Mouse (Mus musculus): Measurements from ENCODE around the gene Flt3. TPM values are rescaled to one million over a fixed set of nuclear protein-coding genes. Genes with fewer than 3 reads are reported as not detected.

The Flt3 gene
- polyA plus RNA-seq, 1 experiment: 0.53 TPM

GRCm38 (mm10) chr5:147325931-147326330 lies 74.4 kb downstream of the Flt3 start:
- H3K4me1 ChIP-seq (ENCODE audit: control insufficient read depth, insufficient read depth, insufficient read length, low read length): no peaks in the 10 kb centered on the region
- no peak overlapping the region for H3K4me3 ChIP-seq (ENCODE audit: low read depth, low read length)
- TF ChIP-seq CTCF (IDR thresholded peaks at IDR 0.05; ENCODE audit: extremely low read depth, insufficient read length, insufficient replicate concordance, low read depth, low read length) (no peak), POLR2A (IDR thresholded peaks at IDR 0.05; ENCODE audit: low read depth, low read length) (no peak)
- H3K27me3 ChIP-seq (ENCODE audit: control insufficient read depth, insufficient read depth, low read length): no peaks in the 10 kb centered on the region
- 71% methylated on average over 11 of the region's 11 CpGs for WGBS
- no peak overlapping the region for H3K27ac ChIP-seq (ENCODE audit: insufficient read depth, low read depth, low read length)
- H3K36me3 ChIP-seq (ENCODE audit: control insufficient read depth, insufficient read depth, low read length): no peaks in the 10 kb centered on the region

GRCm38 (mm10) chr5:147323237-147323917 lies 76.9 kb downstream of the Flt3 start:
- 5% methylated on average over 17 of the region's 17 CpGs for WGBS
- Histone ChIP-seq H3K4me1 (ENCODE audit: control insufficient read depth, insufficient read depth, insufficient read length, low read length) (no peaks in the 10 kb centered on the region), H3K36me3 (ENCODE audit: control insufficient read depth, insufficient read depth, low read length) (no peaks in the 10 kb centered on the region), H3K4me3 (ENCODE audit: low read depth, low read length) (no peak overlapping the region), H3K27ac (ENCODE audit: insufficient read depth, low read depth, low read length) (no peak overlapping the region), H3K27me3 (ENCODE audit: control insufficient read depth, insufficient read depth, low read length) (no peaks in the 10 kb centered on the region)
- TF ChIP-seq POLR2A (IDR thresholded peaks at IDR 0.05; ENCODE audit: low read depth, low read length): no peak
- peak; percentile 85; the same call in 1 of the 2 replicates for TF ChIP-seq CTCF (IDR thresholded peaks at IDR 0.05; ENCODE audit: extremely low read depth, insufficient read length, insufficient replicate concordance, low read depth, low read length)

GRCm38 (mm10) chr5:147322183-147322582 lies 78.1 kb downstream of the Flt3 start, which contains the start of gene Urad:
Gene Urad, minus strand, starts transcription at chr5:147322440.
- Histone ChIP-seq H3K36me3 (ENCODE audit: control insufficient read depth, insufficient read depth, low read length) (no peaks in the 10 kb centered on the region), H3K4me1 (ENCODE audit: control insufficient read depth, insufficient read depth, insufficient read length, low read length) (peaks cover 5% of the 10 kb centered on the region; the same call in 1 of the 2 replicates), H3K4me3 (ENCODE audit: low read depth, low read length) (no peak within 1 kb of the TSS), H3K27me3 (ENCODE audit: control insufficient read depth, insufficient read depth, low read length) (no peaks in the 10 kb centered on the region; the same call in 1 of the 2 replicates), H3K27ac (ENCODE audit: insufficient read depth, low read depth, low read length) (no peak within 1 kb of the TSS)
- 58% methylated on average over 8 of the region's 8 CpGs for WGBS
- no peak for TF ChIP-seq POLR2A (IDR thresholded peaks at IDR 0.05; ENCODE audit: low read depth, low read length)
- no peak for TF ChIP-seq CTCF (IDR thresholded peaks at IDR 0.05; ENCODE audit: extremely low read depth, insufficient read length, insufficient replicate concordance, low read depth, low read length)

GRCm38 (mm10) chr5:147319653-147320052 lies 80.6 kb downstream of the Flt3 start:
- H3K4me1 ChIP-seq (ENCODE audit: control insufficient read depth, insufficient read depth, insufficient read length, low read length): peaks cover 8% of the 10 kb centered on the region
- H3K27ac ChIP-seq (ENCODE audit: insufficient read depth, low read depth, low read length): no peak overlapping the region
- TF ChIP-seq POLR2A (IDR thresholded peaks at IDR 0.05; ENCODE audit: low read depth, low read length) (no peak), CTCF (IDR thresholded peaks at IDR 0.05; ENCODE audit: extremely low read depth, insufficient read length, insufficient replicate concordance, low read depth, low read length) (no peak)
- H3K27me3 ChIP-seq (ENCODE audit: control insufficient read depth, insufficient read depth, low read length): no peaks in the 10 kb centered on the region; the same call in 1 of the 2 replicates
- no peak overlapping the region for H3K4me3 ChIP-seq (ENCODE audit: low read depth, low read length)
- H3K36me3 ChIP-seq (ENCODE audit: control insufficient read depth, insufficient read depth, low read length): no peaks in the 10 kb centered on the region

GRCm38 (mm10) chr5:147317991-147318390 lies 82.3 kb downstream of the Flt3 start:
- H3K27ac ChIP-seq (ENCODE audit: insufficient read depth, low read depth, low read length): peak overlapping the region; percentile 49; the same call in 1 of the 2 replicates
- no peaks in the 10 kb centered on the region for H3K36me3 ChIP-seq (ENCODE audit: control insufficient read depth, insufficient read depth, low read length)
- H3K4me1 ChIP-seq (ENCODE audit: control insufficient read depth, insufficient read depth, insufficient read length, low read length): peaks cover 8% of the 10 kb centered on the region
- no peaks in the 10 kb centered on the region; the same call in 1 of the 2 replicates for H3K27me3 ChIP-seq (ENCODE audit: control insufficient read depth, insufficient read depth, low read length)
- WGBS: 21% methylated on average over 7 of the region's 7 CpGs
- no peak overlapping the region for H3K4me3 ChIP-seq (ENCODE audit: low read depth, low read length)
- TF ChIP-seq CTCF (IDR thresholded peaks at IDR 0.05; ENCODE audit: extremely low read depth, insufficient read length, insufficient replicate concordance, low read depth, low read length): peak; percentile 71; the same call in 1 of the 2 replicates
- TF ChIP-seq POLR2A (IDR thresholded peaks at IDR 0.05; ENCODE audit: low read depth, low read length): no peak

GRCm38 (mm10) chr5:147317321-147317720 lies 83.0 kb downstream of the Flt3 start:
- H3K4me1 ChIP-seq (ENCODE audit: control insufficient read depth, insufficient read depth, insufficient read length, low read length): peaks cover 8% of the 10 kb centered on the region
- H3K36me3 ChIP-seq (ENCODE audit: control insufficient read depth, insufficient read depth, low read length): no peaks in the 10 kb centered on the region
- H3K4me3 ChIP-seq (ENCODE audit: low read depth, low read length): peak overlapping the region; percentile 17; the same call in 1 of the 2 replicates
- peak overlapping the region; percentile 49; the same call in 1 of the 2 replicates for H3K27ac ChIP-seq (ENCODE audit: insufficient read depth, low read depth, low read length)
- WGBS: 6% methylated on average over 7 of the region's 7 CpGs
- no peaks in the 10 kb centered on the region; the same call in 1 of the 2 replicates for H3K27me3 ChIP-seq (ENCODE audit: control insufficient read depth, insufficient read depth, low read length)
- TF ChIP-seq POLR2A (IDR thresholded peaks at IDR 0.05; ENCODE audit: low read depth, low read length): no peak
- no peak for TF ChIP-seq CTCF (IDR thresholded peaks at IDR 0.05; ENCODE audit: extremely low read depth, insufficient read length, insufficient replicate concordance, low read depth, low read length)

GRCm38 (mm10) chr5:147315432-147316075 lies 84.7 kb downstream of the Flt3 start:
- Histone ChIP-seq H3K4me3 (ENCODE audit: low read depth, low read length) (peak overlapping the region; percentile 60), H3K36me3 (ENCODE audit: control insufficient read depth, insufficient read depth, low read length) (no peaks in the 10 kb centered on the region), H3K4me1 (ENCODE audit: control insufficient read depth, insufficient read depth, insufficient read length, low read length) (peaks cover 12% of the 10 kb centered on the region), H3K27ac (ENCODE audit: insufficient read depth, low read depth, low read length) (peak overlapping the region; percentile 92), H3K27me3 (ENCODE audit: control insufficient read depth, insufficient read depth, low read length) (no peaks in the 10 kb centered on the region; the same call in 1 of the 2 replicates)
- TF ChIP-seq POLR2A (IDR thresholded peaks at IDR 0.05; ENCODE audit: low read depth, low read length) (peak; percentile 12; the same call in 1 of the 2 replicates), CTCF (IDR thresholded peaks at IDR 0.05; ENCODE audit: extremely low read depth, insufficient read length, insufficient replicate concordance, low read depth, low read length) (no peak)
- 2% methylated on average over 25 of the region's 25 CpGs for WGBS
